Mouse (Mus musculus) kidney, embryonic 15.5 days (tissue): Measurements from ENCODE around the gene Gcdh. TPM values are rescaled to one million over a fixed set of nuclear protein-coding genes. Genes with fewer than 3 reads are reported as not detected.

ENCODE experiments used
- ATAC-seq: fragments of 200-750 bp; cut with Nextera tagmentation; replicated peaks from 2 replicates; pipeline ENCODE4 v1.8.0; 2017; ENCODE audit warnings: moderate TSS enrichment; ENCODE audit not compliant: low FRiP score
- H3K27ac ChIP-seq: fragments of 300-500 bp; sonication (generic); 2 replicates; pipeline ENCODE4 v1.5.1; 2015; ENCODE audit warnings: mild to moderate bottlenecking, inconsistent platforms
- H3K27me3 ChIP-seq: fragments of 300-500 bp; sonication (generic); 2 replicates; pipeline ENCODE4 v1.6.1; 2015; ENCODE audit warnings: inconsistent platforms
- H3K36me3 ChIP-seq: fragments of 300-500 bp; sonication (generic); 2 replicates; pipeline ENCODE4 v1.6.1; 2015; ENCODE audit warnings: inconsistent platforms
- H3K4me1 ChIP-seq: fragments of 300-500 bp; sonication (generic); 2 replicates; pipeline ENCODE4 v1.6.1; 2015; ENCODE audit warnings: inconsistent platforms
- H3K4me2 ChIP-seq: fragments of 300-500 bp; sonication (generic); 2 replicates; pipeline ENCODE4 v1.6.1; 2015; ENCODE audit warnings: moderate library complexity, mild to moderate bottlenecking, inconsistent platforms
- H3K4me3 ChIP-seq: fragments of 300-500 bp; sonication (generic); replicated peaks from 2 replicates; pipeline ENCODE4 v1.5.1; 2015; ENCODE audit warnings: mild to moderate bottlenecking, inconsistent platforms
- H3K9ac ChIP-seq: fragments of 300-500 bp; sonication (generic); 2 replicates; pipeline ENCODE4 v1.6.1; 2015; ENCODE audit warnings: mild to moderate bottlenecking, inconsistent platforms
- H3K9me3 ChIP-seq: fragments of 300-500 bp; sonication (generic); replicated peaks from 2 replicates; pipeline ENCODE4 v1.6.1; 2016; ENCODE audit warnings: inconsistent platforms
- WGBS: fragments of 180-500 bp; shearing (Covaris S2); methylation state at CpG from one replicate; pipeline ENCODE4 v1.1.7; 2015; ENCODE audit warnings: mixed read lengths; 5-methylcytosine and 5-hydroxymethylcytosine counted together
- polyA plus RNA-seq: library from polyadenylated mRNA; unstranded; fragments of >200 nt; fragmentation: Nextera tagmentation; extraction: Ambion mirVana; gene quantifications from 2 replicates; pipeline ENCODE4 v1.2.1, GENCODE M21; 2015

The Gcdh gene
- polyA plus RNA-seq, 1 experiment from 2014 or later: 51.2 TPM

GRCm38 (mm10) chr8:84856434-84856833, 37.3 kb downstream of the Gcdh start:
- Histone ChIP-seq H3K4me3 (peak overlapping the region; percentile 95), H3K4me2 (peak overlapping the region; percentile 82), H3K9me3 (no peaks in the 10 kb centered on the region), H3K9ac (no peak overlapping the region), H3K4me1 (peaks cover 12% of the 10 kb centered on the region), H3K27ac (no peak overlapping the region), H3K27me3 (no peaks in the 10 kb centered on the region), H3K36me3 (peaks cover 27% of the 10 kb centered on the region)
- ATAC-seq: peak; percentile 26; the same call in 1 of the 2 replicates
- WGBS: 94% methylated on average over 3 of the region's 3 CpGs

- H3K27ac ChIP-seq: peak overlapping the region; percentile 91
- no peak for ATAC-seq
- peak overlapping the region; percentile 92 for H3K4me3 ChIP-seq
- H3K27me3 ChIP-seq: no peaks in the 10 kb centered on the region
- H3K36me3 ChIP-seq: peaks cover 26% of the 10 kb centered on the region
- 41% methylated on average over 6 of the region's 6 CpGs for WGBS
- H3K4me2 ChIP-seq: peak overlapping the region; percentile 76
- H3K9ac ChIP-seq: peak overlapping the region; percentile 70
- H3K9me3 ChIP-seq: no peaks in the 10 kb centered on the region
- H3K4me1 ChIP-seq: peaks cover 36% of the 10 kb centered on the region
These were observed 45.9 kb downstream of the Gcdh start for GRCm38 (mm10) chr8:84847684-84848435.

GRCm38 (mm10) chr8:84846722-84847572, 46.8 kb downstream of the Gcdh start, which contains the start of gene Calr:
Calr (minus strand) TSS chr8:84846934.
- peak within 1 kb of the TSS; percentile 76 for H3K4me2 ChIP-seq
- peaks cover 35% of the 10 kb centered on the region for H3K36me3 ChIP-seq
- H3K27ac ChIP-seq: peak within 1 kb of the TSS; percentile 91
- peak; percentile 99 for ATAC-seq
- H3K9ac ChIP-seq: peak within 1 kb of the TSS; percentile 94
- H3K4me3 ChIP-seq: peak within 1 kb of the TSS; percentile 92
- WGBS: under 1% methylated on average over 55 of the region's 55 CpGs
- H3K27me3 ChIP-seq: no peaks in the 10 kb centered on the region
- peaks cover 42% of the 10 kb centered on the region for H3K4me1 ChIP-seq
- H3K9me3 ChIP-seq: no peaks in the 10 kb centered on the region

- Histone ChIP-seq H3K27me3 (no peaks in the 10 kb centered on the region), H3K27ac (peak overlapping the region; percentile 87), H3K4me3 (peak overlapping the region; percentile 92), H3K9ac (peak overlapping the region; percentile 94), H3K9me3 (no peaks in the 10 kb centered on the region), H3K4me2 (peak overlapping the region; percentile 74), H3K4me1 (peaks cover 42% of the 10 kb centered on the region), H3K36me3 (peaks cover 43% of the 10 kb centered on the region)
- under 1% methylated on average over 30 of the region's 30 CpGs for WGBS
- ATAC-seq: no peak; the same call in 1 of the 2 replicates
These were observed 47.5 kb downstream of the Gcdh start for GRCm38 (mm10) chr8:84846094-84846721.

GRCm38 (mm10) chr8:84845355-84846093, 48.2 kb downstream of the Gcdh start:
- WGBS: 12% methylated on average over 12 of the region's 12 CpGs
- Histone ChIP-seq H3K9me3 (no peaks in the 10 kb centered on the region), H3K4me1 (peaks cover 42% of the 10 kb centered on the region), H3K27me3 (no peaks in the 10 kb centered on the region), H3K27ac (peak overlapping the region; percentile 87), H3K4me2 (peak overlapping the region; percentile 74), H3K4me3 (peak overlapping the region; percentile 92), H3K9ac (peak overlapping the region; percentile 94), H3K36me3 (peaks cover 45% of the 10 kb centered on the region)
- no peak for ATAC-seq

GRCm38 (mm10) chr8:84844397-84845070, 49.2 kb downstream of the Gcdh start:
- peaks cover 45% of the 10 kb centered on the region for H3K4me1 ChIP-seq
- H3K9me3 ChIP-seq: no peaks in the 10 kb centered on the region
- peak overlapping the region; percentile 92 for H3K4me3 ChIP-seq
- H3K27ac ChIP-seq: no peak overlapping the region
- ATAC-seq: no peak
- peak overlapping the region; percentile 94 for H3K9ac ChIP-seq
- H3K36me3 ChIP-seq: peaks cover 45% of the 10 kb centered on the region
- no peaks in the 10 kb centered on the region for H3K27me3 ChIP-seq
- peak overlapping the region; percentile 74 for H3K4me2 ChIP-seq
- 75% methylated on average over 9 of the region's 9 CpGs for WGBS

- Histone ChIP-seq H3K36me3 (peaks cover 71% of the 10 kb centered on the region), H3K27ac (peak overlapping the region; percentile 35; the same call in 1 of the 2 replicates), H3K4me1 (peaks cover 61% of the 10 kb centered on the region), H3K27me3 (no peaks in the 10 kb centered on the region), H3K4me3 (no peak overlapping the region), H3K4me2 (0 out of 2 replicates have a peak overlapping the region, but pooled peaks have one; percentile 71), H3K9ac (no peak overlapping the region), H3K9me3 (no peaks in the 10 kb centered on the region)
- no peak for ATAC-seq
- WGBS: 80% methylated on average over 1 of the region's 1 CpGs
These were observed 52.2 kb downstream of the Gcdh start for GRCm38 (mm10) chr8:84841514-84841913.

- WGBS: under 1% methylated on average over 55 of the region's 55 CpGs
- peaks cover 81% of the 10 kb centered on the region for H3K36me3 ChIP-seq
- H3K27ac ChIP-seq: peak within 1 kb of the TSS; percentile 92
- H3K27me3 ChIP-seq: no peaks in the 10 kb centered on the region
- ATAC-seq: peak; percentile 93
- H3K4me2 ChIP-seq: peak within 1 kb of the TSS; percentile 71
- peak within 1 kb of the TSS; percentile 92 for H3K9ac ChIP-seq
- peak within 1 kb of the TSS; percentile 84 for H3K4me3 ChIP-seq
- peaks cover 69% of the 10 kb centered on the region for H3K4me1 ChIP-seq
- no peaks in the 10 kb centered on the region for H3K9me3 ChIP-seq
These were observed 53.3 kb downstream of the Gcdh start, which contains the start of gene Rad23a for GRCm38 (mm10) chr8:84840248-84840999. Rad23a (minus strand) TSS chr8:84840665.

- ATAC-seq: no peak
- Histone ChIP-seq H3K4me2 (peak overlapping the region; percentile 71), H3K4me3 (peak overlapping the region; percentile 84), H3K9ac (peak overlapping the region; percentile 92), H3K27me3 (no peaks in the 10 kb centered on the region), H3K9me3 (no peaks in the 10 kb centered on the region), H3K36me3 (peaks cover 81% of the 10 kb centered on the region), H3K4me1 (peaks cover 67% of the 10 kb centered on the region), H3K27ac (peak overlapping the region; percentile 92)
- 1% methylated on average over 7 of the region's 7 CpGs for WGBS
These were observed 53.9 kb downstream of the Gcdh start for GRCm38 (mm10) chr8:84839875-84840247.

- ATAC-seq: no peak
- H3K27ac ChIP-seq: no peak overlapping the region
- H3K27me3 ChIP-seq: no peaks in the 10 kb centered on the region
- peak overlapping the region; percentile 92; the same call in 1 of the 2 replicates for H3K9ac ChIP-seq
- peaks cover 81% of the 10 kb centered on the region for H3K36me3 ChIP-seq
- H3K4me1 ChIP-seq: peaks cover 67% of the 10 kb centered on the region
- peak overlapping the region; percentile 71 for H3K4me2 ChIP-seq
- H3K9me3 ChIP-seq: no peaks in the 10 kb centered on the region
- H3K4me3 ChIP-seq: peak overlapping the region; percentile 84
- WGBS: 90% methylated on average over 2 of the region's 2 CpGs
These were observed 54.3 kb downstream of the Gcdh start for GRCm38 (mm10) chr8:84839411-84839810.
